Mouse (Mus musculus) brain, embryonic 14.5 days (tissue): ENCODE measurements at regions not wholly inside any gene's neighbourhood (a gene's known extent, or its start where the extent isn't known, plus 50 kb on each side); places are given as distances from the start of the nearest gene placed in this dataset.

ENCODE experiments used
- CTCF ChIP-seq: fragments of 200-500 bp; IDR thresholded peaks from 2 replicates; pipeline ENCODE4 v1.5.1; 2012; ENCODE audit warnings: inconsistent platforms, mild to moderate bottlenecking, moderate library complexity, borderline replicate concordance; ENCODE audit not compliant: insufficient read depth, insufficient read length; ENCODE audit errors: extremely low read depth
- POLR2A ChIP-seq: fragments of 200-500 bp; IDR thresholded peaks from 2 replicates; pipeline ENCODE4 v1.6.1; 2012; ENCODE audit warnings: mild to moderate bottlenecking, inconsistent platforms, borderline replicate concordance; ENCODE audit not compliant: poor library complexity, insufficient read depth, insufficient read length, severe bottlenecking; ENCODE audit errors: extremely low read depth

DNA sequence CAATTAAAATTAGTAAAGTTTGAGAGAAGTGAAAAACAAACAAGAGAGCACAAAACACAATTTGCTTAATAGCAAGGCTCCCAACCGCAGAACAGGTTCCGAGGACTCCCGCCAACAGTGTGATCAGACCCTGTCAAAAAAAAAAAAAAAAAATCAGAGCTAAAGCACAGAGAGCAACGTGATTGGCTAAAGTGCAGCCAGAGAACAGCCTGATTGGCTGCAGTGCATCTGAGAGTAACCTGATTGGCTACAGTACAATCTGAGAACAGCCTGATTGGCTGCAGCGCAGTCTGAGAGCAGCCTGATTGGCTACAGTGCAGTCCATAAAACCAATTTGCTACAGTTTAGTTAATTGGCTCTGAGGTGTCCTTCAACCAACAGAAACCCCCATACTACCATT lies 74.6 kb upstream of the Mark1 start:
- no peak for TF ChIP-seq POLR2A
- TF ChIP-seq CTCF = no peak
